Mouse (Mus musculus): ENCODE measurements around the gene Commd1. TPM values are rescaled to one million over a fixed set of nuclear protein-coding genes. Genes with fewer than 3 reads are reported as not detected.

The Commd1 gene
- polyA plus RNA-seq, 1 experiment = 104 TPM

- no peak overlapping the region for H3K9ac ChIP-seq (ENCODE audit: low read depth, poor library complexity, severe bottlenecking)
- no peak overlapping the region for H3K27ac ChIP-seq (ENCODE audit: insufficient read depth, low read length)
- TF ChIP-seq POLR2A (IDR thresholded peaks at IDR 0.05; ENCODE audit: insufficient read depth, low read length) (no peak), EP300 (IDR thresholded peaks at IDR 0.05; ENCODE audit: insufficient read depth, low read depth, low read length) (no peak), CTCF (IDR thresholded peaks at IDR 0.05; ENCODE audit: low read depth, low read length) (no peak)
- no peaks in the 10 kb centered on the region for H3K9me3 ChIP-seq (replicated peaks; ENCODE audit: control insufficient read depth, insufficient read depth, low read length, poor library complexity, severe bottlenecking)
- H3K4me1 ChIP-seq (ENCODE audit: control insufficient read depth, insufficient read depth, low read length) = peaks cover 5% of the 10 kb centered on the region
- no peaks in the 10 kb centered on the region for H3K27me3 ChIP-seq (ENCODE audit: control insufficient read depth, insufficient read depth, low read length, poor library complexity, severe bottlenecking)
- no peaks in the 10 kb centered on the region for H3K36me3 ChIP-seq (ENCODE audit: control insufficient read depth, insufficient read depth, low read length, poor library complexity, severe bottlenecking)
- no peak overlapping the region for H3K4me3 ChIP-seq (ENCODE audit: low read depth, low read length)
Observed at GRCm38 (mm10) chr11:22864305-22865060, 117.7 kb downstream of the Commd1 start.

GRCm38 (mm10) chr11:22863581-22863980, 118.6 kb downstream of the Commd1 start:
- H3K9ac ChIP-seq (ENCODE audit: low read depth, poor library complexity, severe bottlenecking) = no peak overlapping the region
- no peaks in the 10 kb centered on the region for H3K36me3 ChIP-seq (ENCODE audit: control insufficient read depth, insufficient read depth, low read length, poor library complexity, severe bottlenecking)
- TF ChIP-seq EP300 (IDR thresholded peaks at IDR 0.05; ENCODE audit: insufficient read depth, low read depth, low read length) = no peak
- TF ChIP-seq CTCF (IDR thresholded peaks at IDR 0.05; ENCODE audit: low read depth, low read length) = no peak
- no peak for TF ChIP-seq POLR2A (IDR thresholded peaks at IDR 0.05; ENCODE audit: insufficient read depth, low read length)
- peaks cover 5% of the 10 kb centered on the region for H3K4me1 ChIP-seq (ENCODE audit: control insufficient read depth, insufficient read depth, low read length)
- H3K27ac ChIP-seq (ENCODE audit: insufficient read depth, low read length) = no peak overlapping the region
- H3K9me3 ChIP-seq (replicated peaks; ENCODE audit: control insufficient read depth, insufficient read depth, low read length, poor library complexity, severe bottlenecking) = no peaks in the 10 kb centered on the region
- no peak overlapping the region for H3K4me3 ChIP-seq (ENCODE audit: low read depth, low read length)
- no peaks in the 10 kb centered on the region for H3K27me3 ChIP-seq (ENCODE audit: control insufficient read depth, insufficient read depth, low read length, poor library complexity, severe bottlenecking)

- Histone ChIP-seq H3K9ac (ENCODE audit: low read depth, poor library complexity, severe bottlenecking) (no peak overlapping the region), H3K27me3 (ENCODE audit: control insufficient read depth, insufficient read depth, low read length, poor library complexity, severe bottlenecking) (no peaks in the 10 kb centered on the region), H3K36me3 (ENCODE audit: control insufficient read depth, insufficient read depth, low read length, poor library complexity, severe bottlenecking) (no peaks in the 10 kb centered on the region), H3K4me1 (ENCODE audit: control insufficient read depth, insufficient read depth, low read length) (peaks cover 5% of the 10 kb centered on the region), H3K9me3 (replicated peaks; ENCODE audit: control insufficient read depth, insufficient read depth, low read length, poor library complexity, severe bottlenecking) (no peaks in the 10 kb centered on the region), H3K27ac (ENCODE audit: insufficient read depth, low read length) (no peak overlapping the region), H3K4me3 (ENCODE audit: low read depth, low read length) (no peak overlapping the region)
- TF ChIP-seq EP300 (IDR thresholded peaks at IDR 0.05; ENCODE audit: insufficient read depth, low read depth, low read length) (no peak), POLR2A (IDR thresholded peaks at IDR 0.05; ENCODE audit: insufficient read depth, low read length) (no peak), CTCF (IDR thresholded peaks at IDR 0.05; ENCODE audit: low read depth, low read length) (no peak)
Observed at GRCm38 (mm10) chr11:22861315-22861714, 120.9 kb downstream of the Commd1 start.

GRCm38 (mm10) chr11:22860335-22861227, 121.6 kb downstream of the Commd1 start, which contains the start of gene B3gnt2:
TSS of gene B3gnt2 (minus strand) at chr11:22860961.
- peak within 1 kb of the TSS; percentile 67 for H3K4me3 ChIP-seq (ENCODE audit: low read depth, low read length)
- H3K36me3 ChIP-seq (ENCODE audit: control insufficient read depth, insufficient read depth, low read length, poor library complexity, severe bottlenecking) = no peaks in the 10 kb centered on the region
- H3K9me3 ChIP-seq (replicated peaks; ENCODE audit: control insufficient read depth, insufficient read depth, low read length, poor library complexity, severe bottlenecking) = no peaks in the 10 kb centered on the region
- H3K9ac ChIP-seq (ENCODE audit: low read depth, poor library complexity, severe bottlenecking) = peak within 1 kb of the TSS; percentile 93
- TF ChIP-seq POLR2A (IDR thresholded peaks at IDR 0.05; ENCODE audit: insufficient read depth, low read length) = no peak
- TF ChIP-seq EP300 (IDR thresholded peaks at IDR 0.05; ENCODE audit: insufficient read depth, low read depth, low read length) = 0 out of 2 replicates have a peak, but pooled peaks have one; percentile 23
- peak within 1 kb of the TSS; percentile 73 for H3K27ac ChIP-seq (ENCODE audit: insufficient read depth, low read length)
- H3K4me1 ChIP-seq (ENCODE audit: control insufficient read depth, insufficient read depth, low read length) = peaks cover 5% of the 10 kb centered on the region
- H3K27me3 ChIP-seq (ENCODE audit: control insufficient read depth, insufficient read depth, low read length, poor library complexity, severe bottlenecking) = no peaks in the 10 kb centered on the region

- Histone ChIP-seq H3K4me1 (ENCODE audit: control insufficient read depth, insufficient read depth, low read length) (peaks cover 4% of the 10 kb centered on the region), H3K4me3 (ENCODE audit: low read depth, low read length) (peak overlapping the region; percentile 97), H3K27ac (ENCODE audit: insufficient read depth, low read length) (peak overlapping the region; percentile 73), H3K9ac (ENCODE audit: low read depth, poor library complexity, severe bottlenecking) (peak overlapping the region; percentile 93), H3K36me3 (ENCODE audit: control insufficient read depth, insufficient read depth, low read length, poor library complexity, severe bottlenecking) (no peaks in the 10 kb centered on the region), H3K9me3 (replicated peaks; ENCODE audit: control insufficient read depth, insufficient read depth, low read length, poor library complexity, severe bottlenecking) (no peaks in the 10 kb centered on the region), H3K27me3 (ENCODE audit: control insufficient read depth, insufficient read depth, low read length, poor library complexity, severe bottlenecking) (no peaks in the 10 kb centered on the region)
- peak; percentile 44 for TF ChIP-seq POLR2A (IDR thresholded peaks at IDR 0.05; ENCODE audit: insufficient read depth, low read length)
- TF ChIP-seq EP300 (IDR thresholded peaks at IDR 0.05; ENCODE audit: insufficient read depth, low read depth, low read length) = no peak
- no peak for TF ChIP-seq CTCF (IDR thresholded peaks at IDR 0.05; ENCODE audit: low read depth, low read length)
Observed at GRCm38 (mm10) chr11:22859633-22860334, 122.4 kb downstream of the Commd1 start.
